Mouse (Mus musculus) heart, postnatal 25 days (tissue): ENCODE results near the gene R3hdm4. TPM values are rescaled to one million over a fixed set of nuclear protein-coding genes. Genes with fewer than 3 reads are reported as not detected.

Experiments
- DNase-seq: peaks from one replicate; pipeline ENCODE4 v3.0.0; 2022; ENCODE audit warnings: low spot score
- intact Hi-C: fragments of 180-260 bp; cut with DNase I; formaldehyde crosslinking; loops from one replicate; pipeline ENCODE4 v1.15.1; 2025
- total RNA-seq, 2 experiments: library from RNA; stranded (reverse); gene quantifications; 2 replicates each; pipeline ENCODE4 v1.2.3; 2021

The R3hdm4 gene
- total RNA-seq, 2 experiments from 2014 or later = 81.1 to 82.9 TPM

DNA sequence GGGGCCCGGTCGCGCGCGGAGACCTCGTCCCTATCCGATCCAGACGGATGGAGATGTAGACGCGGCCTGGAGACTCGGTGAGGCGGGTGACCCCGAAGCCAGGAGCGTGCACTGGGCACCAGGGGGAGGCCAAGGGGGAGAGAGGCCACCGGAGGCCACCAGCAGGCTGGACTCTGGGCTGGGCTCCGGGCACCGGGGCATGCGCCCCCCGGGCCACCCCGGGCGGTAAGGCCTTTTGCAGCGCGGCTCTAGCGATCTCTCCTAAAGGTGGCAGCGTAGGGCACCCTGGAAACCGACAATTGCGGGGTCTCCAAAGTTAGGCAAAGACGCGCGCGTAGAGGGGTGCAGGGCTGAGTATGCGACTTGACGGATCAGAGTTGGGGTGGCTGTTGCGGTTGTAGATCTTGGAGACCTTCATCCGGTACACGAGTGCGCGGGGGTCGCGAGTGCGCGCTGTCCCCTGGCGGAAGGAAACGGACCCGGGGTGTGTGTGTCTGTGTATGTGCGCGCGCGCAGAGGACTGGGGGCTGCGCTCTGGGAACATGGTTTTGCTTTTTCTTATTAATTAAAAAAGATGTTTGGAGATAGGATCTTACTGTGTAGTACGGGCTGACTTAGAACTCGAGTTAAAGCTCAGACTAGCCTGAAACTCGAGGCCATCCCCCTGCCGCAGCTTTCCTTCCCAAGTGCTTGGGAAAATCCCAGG is 6.5 kb upstream of the R3hdm4 start:
- intact Hi-C loops = loop anchor here (2.0 kb wide), 1 partner anchor 189 kb away; no protein-coding TSS in a partner anchor
- DNase-seq = no peak

DNA sequence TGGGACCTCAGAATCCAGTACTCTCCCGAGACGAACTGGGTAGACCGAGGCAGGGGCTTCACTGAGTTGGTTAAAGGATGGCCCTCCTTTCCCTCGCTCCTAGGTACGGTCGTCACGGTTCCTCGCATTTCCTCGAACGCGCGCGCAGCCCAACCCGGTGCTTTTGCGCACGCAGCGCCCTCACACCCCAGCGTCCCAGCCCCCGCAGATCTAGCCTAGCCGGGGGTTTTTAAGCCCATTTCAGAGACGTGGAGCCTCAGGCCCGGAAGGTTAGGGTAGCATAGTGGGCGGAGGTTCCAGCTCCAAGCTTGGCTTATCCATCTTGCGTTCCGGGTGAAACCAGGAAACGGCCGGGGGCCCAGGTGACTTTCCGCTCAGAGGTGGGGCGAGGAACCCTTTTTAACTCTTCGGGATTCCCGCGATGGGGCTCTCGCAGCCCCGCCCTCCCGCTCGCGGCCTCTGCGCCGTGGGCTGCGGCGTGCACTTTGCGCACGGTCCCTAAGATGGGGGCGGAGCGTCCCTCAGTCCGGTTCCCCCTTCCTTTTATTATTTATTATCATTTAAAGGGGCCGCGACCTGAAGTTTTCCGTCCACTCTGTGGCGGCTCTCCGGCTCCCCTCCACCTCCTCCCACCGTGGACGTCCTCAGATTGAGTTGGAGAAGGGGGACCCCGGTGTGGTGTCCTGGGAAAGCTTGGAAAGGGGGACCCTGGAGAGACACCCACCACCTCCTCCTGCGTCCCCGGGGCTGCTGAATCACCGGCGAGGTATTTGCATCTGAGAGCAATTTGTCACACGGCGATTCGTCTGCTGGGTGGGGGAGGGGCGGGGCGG is 5.7 kb upstream of the R3hdm4 start, which contains the start of gene Arid3a:
TSS of gene Arid3a (plus strand) at position 553 of the 833 bp plus-strand sequence.
- intact Hi-C loops = loop anchor here (2.0 kb wide), 1 partner anchor 190 kb away; no protein-coding TSS in a partner anchor
- peak; percentile 80 for DNase-seq

DNA sequence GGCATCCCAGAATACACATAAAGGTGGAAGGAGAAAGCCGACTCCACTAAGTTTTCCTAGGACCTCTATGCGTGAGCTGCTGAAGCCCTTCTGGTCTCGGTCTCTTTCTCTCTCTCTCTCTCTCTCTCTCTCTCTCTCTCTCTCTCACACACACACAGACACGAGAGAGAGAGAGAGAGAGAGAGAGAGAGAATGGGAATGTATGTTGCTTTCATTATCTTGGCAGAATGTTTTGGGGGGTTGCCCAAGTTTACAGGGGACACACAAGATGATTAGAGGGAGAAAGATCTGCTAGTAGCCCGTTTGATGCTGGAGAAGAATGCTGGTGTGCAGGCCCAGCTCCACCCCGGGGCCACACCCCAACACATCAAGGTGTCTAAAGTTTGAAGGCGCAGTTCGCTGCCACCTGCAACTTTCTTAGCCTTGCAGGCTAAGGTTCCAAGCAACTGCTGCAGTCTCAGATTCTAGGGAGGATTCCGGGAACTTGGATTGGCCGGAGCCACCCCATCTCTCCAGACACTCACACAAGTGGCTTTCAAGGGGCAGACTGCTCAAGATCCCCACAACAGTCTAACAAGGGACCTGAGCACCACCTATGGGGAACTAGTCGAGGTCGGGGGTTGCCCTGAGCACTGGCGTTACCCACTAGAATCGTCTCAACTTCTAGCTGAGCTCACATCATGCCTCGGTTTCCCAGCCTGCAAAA is 4.9 kb upstream of the R3hdm4 start:
- no peak for DNase-seq

DNA sequence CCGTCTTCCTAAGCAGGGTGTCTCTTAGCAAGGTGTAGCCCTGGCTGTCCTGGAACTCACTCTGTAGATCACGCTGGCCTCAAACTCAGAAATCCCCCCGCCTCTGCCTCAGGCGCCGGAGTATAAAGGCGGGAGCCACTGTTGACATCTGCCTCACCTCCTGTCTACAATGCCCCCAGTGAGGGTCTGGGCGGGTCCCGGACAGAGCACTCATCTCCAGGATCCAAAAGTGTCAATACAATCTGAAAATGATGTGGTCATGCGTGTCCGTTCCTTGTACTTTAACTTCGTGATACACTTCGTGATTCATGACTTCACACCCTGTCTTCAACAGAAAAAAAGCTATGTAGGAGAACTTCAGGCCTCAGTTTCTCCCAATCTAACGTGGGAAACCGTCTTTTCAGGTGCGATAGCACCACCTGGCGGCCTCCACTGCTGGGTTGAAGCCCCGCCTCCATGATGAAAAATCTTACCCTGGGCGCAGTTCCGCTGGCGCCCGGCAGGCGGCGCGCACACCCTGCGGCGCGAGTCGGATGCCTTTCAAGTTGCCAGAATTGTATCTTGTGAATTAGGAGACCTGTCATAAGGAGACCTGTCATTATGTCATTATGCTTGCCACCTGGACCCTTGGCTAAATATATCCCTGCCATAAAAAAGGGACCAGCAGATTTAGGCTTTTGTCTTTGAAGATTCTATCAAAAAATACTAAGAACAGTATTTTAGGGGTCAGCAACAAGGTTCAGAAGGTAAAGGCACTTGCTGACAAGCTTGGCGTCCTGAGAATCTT is 4.2 kb upstream of the R3hdm4 start:
- intact Hi-C loops = loop anchor here (1.0 to 2.0 kb wide), 4 partner anchors 33 to 90 kb away; no protein-coding TSS in a partner anchor
- peak; percentile 77 for DNase-seq

More for the DNA sequence above, 4.9 kb upstream of the R3hdm4 start:
- intact Hi-C loops = loop anchor here (1.0 to 2.0 kb wide), 5 partner anchors 32 to 191 kb away; no protein-coding TSS in a partner anchor

DNA sequence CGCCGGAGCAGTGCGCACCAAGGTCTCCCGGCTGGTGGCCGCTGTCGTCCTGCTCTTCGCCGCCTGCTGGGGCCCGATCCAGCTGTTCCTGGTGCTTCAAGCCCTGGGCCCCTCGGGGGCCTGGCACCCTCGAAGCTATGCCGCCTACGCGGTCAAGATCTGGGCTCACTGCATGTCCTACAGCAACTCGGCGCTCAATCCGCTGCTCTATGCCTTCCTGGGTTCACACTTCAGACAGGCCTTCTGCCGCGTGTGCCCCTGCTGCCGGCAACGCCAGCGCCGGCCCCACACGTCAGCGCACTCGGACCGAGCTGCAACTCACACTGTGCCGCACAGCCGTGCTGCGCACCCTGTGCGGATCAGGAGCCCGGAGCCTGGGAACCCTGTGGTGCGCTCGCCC is 564 bp upstream of the R3hdm4 start:
- intact Hi-C loops = no loop called here
- DNase-seq = no peak

DNA sequence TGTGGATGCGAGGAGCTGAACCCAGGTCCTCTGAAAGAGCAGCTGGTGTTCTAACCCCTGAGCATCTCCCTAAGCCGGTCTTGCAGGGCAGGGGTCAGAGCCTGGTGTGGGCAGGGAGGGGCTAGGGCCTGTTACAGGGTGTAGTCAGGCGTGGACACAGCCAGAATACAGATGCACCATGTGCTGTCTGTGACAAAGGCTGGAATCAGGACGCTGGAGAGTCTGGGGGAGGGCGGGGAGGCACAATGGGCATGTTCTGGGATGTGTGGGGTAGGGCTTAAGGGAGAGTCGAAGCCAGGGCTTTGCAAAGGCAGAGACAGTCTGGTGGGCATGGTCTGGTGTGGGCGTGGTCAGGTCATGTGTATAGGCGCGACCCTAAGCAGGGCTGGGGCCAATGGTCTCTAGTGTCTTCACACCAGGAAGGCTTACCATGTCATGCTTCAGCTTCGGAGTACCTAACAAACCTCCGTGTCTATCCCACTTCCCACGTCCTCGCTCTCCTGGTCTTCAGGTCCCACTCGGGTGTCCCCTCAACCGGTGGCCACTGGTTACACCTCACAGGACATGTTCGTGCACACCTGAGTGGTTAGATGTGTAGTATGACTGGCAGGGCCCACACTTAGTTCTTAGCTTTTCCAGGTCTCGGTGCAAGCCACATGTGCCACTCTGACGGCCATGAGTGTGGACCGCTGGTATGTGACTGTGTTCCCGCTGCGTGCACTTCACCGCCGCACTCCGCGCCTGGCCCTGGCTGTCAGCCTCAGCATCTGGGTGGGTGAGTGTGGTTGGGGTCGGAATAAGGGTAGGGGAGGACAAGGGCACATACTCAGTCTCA is 735 bp downstream of the R3hdm4 start:
- intact Hi-C loops = no loop called here
- no peak for DNase-seq

DNA sequence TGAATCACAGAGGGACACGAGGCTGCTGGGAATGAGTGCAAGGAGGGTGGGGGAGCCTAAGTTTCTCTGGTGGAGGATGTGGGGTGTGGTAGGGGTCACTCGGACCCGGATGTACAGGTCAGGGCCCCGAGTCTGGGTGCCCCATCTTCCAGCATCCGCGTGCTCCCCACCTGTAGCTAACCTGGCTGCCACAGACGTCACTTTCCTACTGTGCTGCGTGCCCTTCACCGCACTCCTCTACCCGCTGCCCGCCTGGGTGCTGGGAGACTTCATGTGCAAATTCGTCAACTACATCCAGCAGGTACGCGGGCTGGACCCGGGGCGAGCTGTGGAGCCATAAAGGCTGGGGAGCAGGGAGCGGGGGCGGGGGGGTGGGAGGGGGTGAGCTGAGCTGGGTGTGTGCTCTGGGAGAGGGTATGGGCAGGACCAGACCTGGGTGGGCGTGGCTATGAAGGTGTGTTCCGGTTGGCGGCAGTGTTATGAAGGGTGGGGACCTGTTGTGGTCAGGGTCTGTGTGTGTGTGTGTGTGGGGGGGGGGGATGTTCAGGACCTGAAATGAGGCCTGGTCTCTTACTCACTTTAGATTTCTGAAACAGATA is 1.7 kb downstream of the R3hdm4 start:
- intact Hi-C loops = no loop called here
- DNase-seq = no peak

DNA sequence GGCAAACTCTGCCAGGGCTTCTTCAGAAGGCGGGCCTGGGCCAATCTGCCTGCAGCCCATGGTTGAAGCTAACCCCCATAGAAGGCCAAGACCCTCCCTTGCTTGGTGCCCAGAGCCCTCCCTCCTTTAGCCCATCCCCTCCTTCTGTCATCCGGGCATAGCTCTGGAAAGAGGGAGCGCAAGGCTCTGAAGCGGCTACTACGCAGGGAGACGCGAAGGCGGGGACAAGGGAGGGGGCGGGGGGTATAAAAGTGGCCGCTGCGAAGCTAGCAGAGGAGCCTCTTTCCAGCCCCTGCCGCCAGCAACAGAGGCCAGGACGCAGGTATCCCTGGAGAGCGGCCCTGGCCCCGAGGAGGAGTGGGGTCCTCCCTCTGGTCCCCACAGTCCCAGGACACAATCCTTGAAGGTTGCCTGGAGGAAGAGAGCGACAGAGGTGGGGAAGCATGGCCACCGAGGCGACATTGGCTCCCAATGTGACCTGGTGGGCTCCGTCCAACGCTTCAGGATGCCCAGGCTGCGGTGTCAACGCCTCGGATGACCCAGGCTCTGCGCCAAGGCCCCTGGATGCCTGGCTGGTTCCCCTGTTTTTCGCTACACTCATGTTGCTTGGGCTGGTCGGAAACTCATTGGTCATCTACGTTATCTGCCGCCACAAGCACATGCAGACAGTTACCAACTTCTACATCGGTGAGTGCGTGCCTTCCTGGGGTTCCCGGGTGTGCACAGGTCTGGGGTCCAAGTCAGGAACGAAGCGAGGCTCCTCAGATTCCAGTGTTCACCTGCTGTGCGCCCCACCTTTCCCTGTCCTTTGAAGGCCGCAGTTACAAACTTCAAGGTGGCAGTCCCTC is 2.6 kb downstream of the R3hdm4 start:
- intact Hi-C loops = no loop called here
- DNase-seq = no peak

DNA sequence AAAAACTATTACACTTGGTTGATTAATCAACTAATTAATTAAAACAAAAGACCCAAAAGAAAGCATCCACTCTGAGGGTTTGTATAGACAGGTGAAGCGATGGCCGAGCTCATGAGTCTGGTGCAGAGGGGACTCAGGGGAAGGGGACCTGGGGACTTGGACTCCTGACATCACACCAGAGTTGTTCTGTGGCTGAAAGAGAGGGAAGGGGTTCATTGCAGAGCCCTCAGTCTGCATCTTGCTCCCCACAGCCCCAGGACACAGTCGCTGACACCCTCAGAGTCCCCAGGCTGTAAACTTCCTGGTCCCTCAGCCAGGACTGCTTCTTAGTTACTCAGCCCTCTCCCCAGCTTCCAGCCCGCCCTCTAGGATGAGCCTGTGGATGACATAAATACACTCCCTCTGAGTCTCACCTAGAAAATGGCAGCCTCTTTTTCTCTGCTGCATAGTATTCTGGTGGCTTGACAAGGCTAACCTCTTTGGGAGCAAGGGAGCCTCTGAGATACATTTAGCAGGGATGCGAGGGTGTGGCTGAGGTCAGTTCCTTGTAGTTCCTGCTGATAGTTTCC is 3.4 kb downstream of the R3hdm4 start:
- no peak for DNase-seq
- intact Hi-C loops = no loop called here

DNA sequence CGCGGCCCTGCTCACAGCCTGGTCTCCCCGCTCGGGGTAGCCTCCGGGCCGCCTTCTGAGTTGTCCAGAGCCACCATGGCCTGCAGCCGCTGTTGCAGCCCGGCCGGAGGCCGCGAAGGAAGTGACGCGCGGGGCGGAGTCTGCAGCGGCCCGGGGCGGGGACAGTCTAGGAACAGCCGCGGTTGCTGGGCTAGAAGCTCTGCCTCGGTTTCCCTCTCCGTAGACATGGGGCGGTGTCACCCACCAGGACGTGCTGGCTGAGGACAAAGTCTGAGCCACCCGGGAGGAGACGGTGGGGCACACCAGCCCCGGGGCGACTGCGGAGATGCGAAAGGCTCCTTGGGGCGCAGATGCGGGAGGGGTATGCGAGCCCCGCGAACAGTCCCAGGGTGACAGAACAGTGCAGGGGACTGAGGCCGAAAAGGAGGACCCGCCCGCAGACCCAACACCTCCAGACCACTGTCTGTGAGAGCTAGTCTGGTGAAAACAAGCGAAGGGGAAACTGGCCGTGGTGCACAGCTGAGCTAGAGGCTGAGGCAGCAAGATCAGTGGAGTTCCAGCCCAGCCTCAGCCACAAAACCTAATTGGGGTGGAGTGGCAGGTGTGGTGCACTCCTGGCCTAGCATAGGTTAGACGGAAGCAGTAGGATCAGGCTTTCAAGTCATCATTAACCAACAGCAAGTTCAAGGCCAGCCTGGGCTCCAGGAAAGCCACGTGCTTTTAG is 4.0 kb downstream of the R3hdm4 start, which contains the start of gene Kiss1r:
TSS of gene Kiss1r (plus strand) at position 164 of the 724 bp plus-strand sequence.
- intact Hi-C loops = no loop called here
- peak; percentile 78 for DNase-seq

DNA sequence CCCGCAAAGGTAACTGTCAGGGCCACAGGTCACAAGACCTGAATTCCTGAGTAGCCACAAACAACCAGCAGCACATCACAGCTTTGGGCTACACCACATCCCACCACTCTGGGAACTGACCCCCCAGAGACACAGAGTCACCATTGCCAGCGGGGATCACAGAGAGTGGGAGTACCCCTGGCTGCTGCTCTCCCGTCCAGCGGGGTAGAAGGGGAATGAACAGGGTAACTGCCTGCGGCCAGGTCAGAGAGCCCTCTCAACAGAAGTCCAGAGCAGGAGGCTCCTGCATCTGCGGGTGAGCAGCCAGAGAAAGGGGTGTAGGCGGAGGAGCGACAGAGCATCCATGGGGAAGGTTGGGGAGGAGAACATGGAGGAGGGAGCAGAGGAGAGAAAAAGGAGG is 4.9 kb downstream of the R3hdm4 start:
- DNase-seq = no peak
- intact Hi-C loops = no loop called here

DNA sequence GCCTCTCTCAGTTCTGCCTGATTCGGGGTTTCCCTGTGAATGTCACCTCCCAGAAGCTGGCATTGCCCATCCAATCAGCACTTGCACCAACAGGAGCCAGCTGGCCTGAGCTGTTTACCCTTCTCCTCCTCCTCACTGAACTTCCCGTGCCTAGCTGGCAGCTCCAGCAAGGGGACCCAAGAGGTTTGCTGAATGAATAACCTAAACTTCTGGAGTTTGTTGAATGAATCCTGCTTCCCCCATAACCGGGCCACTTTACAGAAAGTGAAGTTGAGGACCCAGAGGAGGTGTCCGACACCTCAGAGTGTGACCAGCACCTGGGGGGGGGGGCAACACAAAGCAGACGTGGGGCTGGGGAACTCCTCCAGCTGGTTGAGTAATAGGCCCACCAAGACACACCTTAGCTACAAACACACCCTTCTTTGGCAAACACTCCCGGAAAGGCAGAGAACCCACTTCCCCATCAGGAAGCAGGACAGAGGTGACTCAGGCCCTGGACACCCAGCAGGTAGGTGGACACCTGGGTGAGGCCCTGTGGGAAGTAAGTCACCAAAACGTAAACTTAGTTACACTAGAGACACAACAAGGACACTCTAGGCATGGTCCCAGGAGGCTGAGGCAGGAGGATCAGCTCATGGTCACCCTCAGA is 5.9 kb downstream of the R3hdm4 start:
- no peak for DNase-seq
- intact Hi-C loops = no loop called here

DNA sequence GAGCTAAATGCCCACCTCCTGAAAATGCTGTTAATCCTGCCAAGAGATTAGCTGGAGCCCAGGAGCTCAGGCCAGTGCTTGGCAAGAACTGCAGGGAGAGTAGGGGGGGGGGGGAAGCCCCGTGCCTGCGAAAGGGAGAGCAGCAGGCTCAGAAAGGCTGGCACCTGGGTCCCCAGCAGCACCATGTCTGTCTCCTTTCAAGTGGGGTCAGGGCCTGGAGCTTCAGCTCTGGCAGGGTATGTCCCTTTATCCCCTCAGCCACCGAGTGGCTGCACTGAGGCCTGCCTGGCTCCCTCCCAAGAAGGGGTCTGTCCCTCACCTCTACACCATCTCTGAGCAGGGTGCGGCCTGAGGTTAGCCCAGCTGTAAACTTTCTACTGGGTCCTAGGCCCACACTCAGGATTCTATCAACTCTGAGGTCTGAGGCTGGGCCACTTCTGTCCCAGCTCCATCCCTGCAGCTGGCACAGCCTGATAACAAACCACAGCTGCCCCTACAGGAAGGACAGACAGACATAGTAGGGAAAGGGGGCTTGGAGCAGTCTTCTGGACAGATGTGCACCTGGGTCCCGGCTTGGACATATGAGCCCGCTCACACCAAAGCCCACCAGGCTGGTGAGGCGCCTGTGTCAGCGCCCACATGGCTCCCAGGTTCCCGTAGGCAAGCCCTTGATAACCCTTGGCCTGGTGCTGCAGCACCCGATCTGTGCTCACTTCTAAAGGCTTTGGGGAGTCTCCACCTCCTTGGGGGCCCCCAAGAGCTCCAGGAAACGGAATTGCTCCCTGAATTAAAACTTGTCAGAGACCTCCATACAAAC is 6.7 kb downstream of the R3hdm4 start:
- no peak for DNase-seq
- intact Hi-C loops = no loop called here

DNA sequence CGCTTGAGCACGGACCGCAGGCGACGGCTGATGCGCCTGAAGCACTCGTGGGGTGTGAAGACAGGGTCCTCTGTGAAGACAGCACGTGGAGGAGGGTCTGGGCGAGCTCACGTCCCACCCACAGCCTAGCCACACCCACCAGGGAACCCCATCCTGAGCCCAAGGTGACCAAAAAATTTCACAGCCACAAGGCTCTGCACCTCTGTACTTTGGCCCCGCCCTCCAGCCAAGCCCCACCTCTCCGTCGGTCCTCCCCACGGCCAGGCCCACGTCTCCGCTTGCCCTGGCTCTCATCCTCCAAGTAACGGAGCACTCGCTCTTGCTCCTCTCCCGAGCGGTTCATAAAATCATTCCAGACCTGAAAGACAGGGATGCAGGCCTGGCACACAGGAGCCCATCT is 8.6 kb downstream of the R3hdm4 start:
- DNase-seq = no peak
- intact Hi-C loops = no loop called here

DNA sequence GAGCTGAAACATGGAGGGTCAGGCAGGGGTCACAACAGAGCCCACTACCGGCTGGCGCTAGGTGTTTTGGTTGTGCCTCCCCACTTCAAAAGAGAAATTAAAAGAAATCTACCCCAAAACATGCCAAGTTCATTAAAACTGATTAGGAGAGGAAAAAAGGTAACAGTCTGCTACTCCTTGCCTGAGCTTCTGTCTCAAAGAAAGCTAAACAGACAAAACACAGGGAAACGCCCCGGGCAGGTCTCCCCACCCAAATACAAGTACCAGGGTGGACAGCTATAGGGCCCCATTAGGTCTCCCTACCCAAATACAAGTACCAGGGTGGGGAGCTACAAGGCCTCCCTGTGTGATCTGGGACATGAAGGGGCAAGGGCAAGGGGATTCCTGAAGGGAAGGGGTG is 10.5 kb downstream of the R3hdm4 start, which contains the start of gene Gm26602:
TSS of gene Gm26602 (plus strand) at position 301 of the 400 bp plus-strand sequence.
- DNase-seq = no peak
- intact Hi-C loops = no loop called here
